In the genomic region with DNA sequence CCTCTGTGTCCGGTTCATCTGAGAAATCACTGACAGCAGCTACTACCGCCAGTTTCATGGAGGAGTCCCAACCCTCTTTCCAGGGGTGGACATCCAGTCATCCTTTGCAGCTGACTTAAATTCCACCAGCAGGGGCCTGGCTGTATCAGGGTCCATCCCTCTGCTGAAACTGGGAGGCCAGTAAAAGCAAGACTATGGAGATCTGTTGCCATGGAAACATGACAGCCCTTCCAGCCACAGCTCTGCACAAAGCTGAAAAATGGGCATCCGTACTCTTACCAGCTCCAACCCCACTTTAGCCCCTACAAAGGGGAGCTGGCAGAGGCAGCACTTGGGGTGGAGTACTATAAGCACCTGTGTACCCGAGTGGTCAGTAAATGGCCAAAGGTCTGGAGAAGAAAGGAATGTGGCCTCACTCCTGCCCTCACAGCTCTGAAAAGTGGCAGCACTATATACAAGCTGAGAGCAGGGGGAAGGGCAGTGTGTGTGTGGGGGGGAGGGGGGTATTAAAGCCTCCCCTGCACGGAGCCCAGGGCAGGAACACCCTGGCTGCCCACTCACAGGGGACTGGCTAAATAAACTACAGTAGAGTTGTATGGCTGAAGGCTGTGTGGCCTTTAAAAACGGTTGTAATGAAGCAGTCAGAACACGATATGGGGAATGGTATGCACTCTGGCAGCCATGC, we compare ENCODE assay signal across 9 mouse cellular contexts. TPM values are rescaled to one million over a fixed set of nuclear protein-coding genes. Genes with fewer than 3 reads are reported as not detected.
DNase-seq lines count a peak whose midpoint lies in the region; ATAC-seq lines count a peak whose summit lies in the region.
"Had no signal": no experiment of that assay in that cellular context is flagged by ENCODE, and none has a peak within 500 bp of the region (broad histone marks: within the 10 kb centered on the region; RNA-seq: fewer than 3 reads in every experiment).

No protein-coding gene starts in this region.

- no peaks in the 10 kb centered on the region; the same call in none of the 2 replicates for H3K4me1 ChIP-seq in embryonic facial prominence, embryonic 11.5 days (ENCODE audit: control insufficient read depth, insufficient read depth, low read length)
- peaks cover 41% of the 10 kb centered on the region for H3K4me1 ChIP-seq in limb, embryonic 10.5 days
- peaks cover 35% of the 10 kb centered on the region for H3K4me1 ChIP-seq in neural tube, embryonic 15.5 days

- H3K9ac ChIP-seq in embryonic facial prominence, embryonic 11.5 days (replicated peaks; ENCODE audit: low read length) = no peak overlapping the region
- no peak overlapping the region for H3K9ac ChIP-seq in neural tube, embryonic 15.5 days (replicated peaks)

- no peaks in the 10 kb centered on the region for H3K9me3 ChIP-seq in embryonic facial prominence, embryonic 11.5 days (replicated peaks; ENCODE audit: control insufficient read depth, low read length)
- no peaks in the 10 kb centered on the region for H3K9me3 ChIP-seq in limb, embryonic 10.5 days (replicated peaks)
- H3K9me3 ChIP-seq in neural tube, embryonic 15.5 days (replicated peaks) = no peaks in the 10 kb centered on the region

- peak; percentile 48 for DNase-seq in kidney, postnatal 14 days
- DNase-seq in kidney, postnatal 36 days = no peak
- DNase-seq in embryonic facial prominence, embryonic 11.5 days (ENCODE audit: low spot score) = peak; percentile 45
- DNase-seq in limb, embryonic 10.5 days (ENCODE audit: low spot score) = no peak
- no peak for DNase-seq in ovary, postnatal 36 days (ENCODE audit: low spot score)
- DNase-seq in kidney, adult 9 months = no peak
- DNase-seq in T-cell, adult 2 months (ENCODE audit: low spot score) = no peak

- H3K27ac ChIP-seq in embryonic facial prominence, embryonic 11.5 days (replicated peaks; ENCODE audit: low read depth, low read length) = no peak overlapping the region
- H3K27ac ChIP-seq in limb, embryonic 10.5 days = peak overlapping the region; percentile 38
- H3K27ac ChIP-seq in neural tube, embryonic 15.5 days (replicated peaks) = peak overlapping the region; percentile 76

- no peaks in the 10 kb centered on the region for H3K27me3 ChIP-seq in embryonic facial prominence, embryonic 11.5 days (ENCODE audit: control insufficient read depth, insufficient read depth, low read length)
- H3K27me3 ChIP-seq in limb, embryonic 10.5 days (ENCODE audit: low read depth, poor library complexity, severe bottlenecking) = no peaks in the 10 kb centered on the region
- no peaks in the 10 kb centered on the region for H3K27me3 ChIP-seq in neural tube, embryonic 15.5 days (replicated peaks)

- H3K36me3 ChIP-seq in embryonic facial prominence, embryonic 11.5 days (replicated peaks; ENCODE audit: control insufficient read depth, insufficient read depth, low read depth, low read length) = no peaks in the 10 kb centered on the region
- peaks cover 29% of the 10 kb centered on the region for H3K36me3 ChIP-seq in limb, embryonic 10.5 days
- peaks cover 8% of the 10 kb centered on the region; the same call in 1 of the 2 replicates for H3K36me3 ChIP-seq in neural tube, embryonic 15.5 days

- no peak overlapping the region for H3K4me2 ChIP-seq in embryonic facial prominence, embryonic 11.5 days (ENCODE audit: low read depth, low read length)
- H3K4me2 ChIP-seq in neural tube, embryonic 15.5 days = 0 out of 2 replicates have a peak overlapping the region, but pooled peaks have one; percentile 17

- H3K4me3 ChIP-seq in embryonic facial prominence, embryonic 11.5 days (ENCODE audit: low read depth, low read length) = no peak overlapping the region
- H3K4me3 ChIP-seq in limb, embryonic 10.5 days = no peak overlapping the region
- H3K4me3 ChIP-seq in neural tube, embryonic 15.5 days (replicated peaks) = no peak overlapping the region

- ATAC-seq in embryonic facial prominence, embryonic 11.5 days (replicated peaks; ENCODE audit: insufficient number of reproducible peaks, low FRiP score, low TSS enrichment, low read depth) = peak; percentile 74; the same call in 1 of the 2 replicates
- ATAC-seq in neural tube, embryonic 15.5 days (ENCODE audit: low FRiP score) = peak; percentile 88
- ATAC-seq: inflammation-experienced regulatory T-cells, adult 6 months had no signal

- 26% methylated on average over 7 of the region's 7 CpGs for WGBS in embryonic facial prominence, embryonic 11.5 days
- WGBS in limb, embryonic 10.5 days = 36% methylated on average over 7 of the region's 7 CpGs
- 18% methylated on average over 7 of the region's 7 CpGs for WGBS in neural tube, embryonic 15.5 days

RNA-seq across cellular contexts. Expression of a gene that starts 32.4 kb away (rescaled TPM):
- polyA plus RNA-seq in embryonic facial prominence, embryonic 11.5 days (2014; fragmentation: Nextera tagmentation; extraction: Ambion mirVana) = 11.8 and 16.0 TPM in 2 replicates
- 32.7 and 39.1 TPM in 2 replicates for polyA plus RNA-seq in limb, embryonic 10.5 days (2016; fragmentation: Nextera tagmentation; extraction: Ambion mirVana)
- 12.4 and 14.2 TPM in 2 replicates for polyA plus RNA-seq in neural tube, embryonic 15.5 days (2015; fragmentation: Nextera tagmentation; extraction: Ambion mirVana)

Comparison
In these comparisons a context has a peak if more than half of its experiments do, and no peak if none do; other contexts are left out.
1. DNase-seq: peak in kidney, postnatal 14 days (single experiment) and embryonic facial prominence, embryonic 11.5 days (single experiment); none in kidney, postnatal 36 days (0 of 2), limb, embryonic 10.5 days (single experiment), ovary, postnatal 36 days (single experiment), kidney, adult 9 months (single experiment) and T-cell, adult 2 months (single experiment).